Mouse (Mus musculus) liver, embryonic 14.5 days (tissue): ENCODE data around the gene Tmem59l. TPM values are rescaled to one million over a fixed set of nuclear protein-coding genes. Genes with fewer than 3 reads are reported as not detected.
A peak's percentile ranks its signal among the peaks of the same experiment; 100 is the strongest.

ENCODE experiments used
- ATAC-seq: fragments of 200-750 bp; cut with Nextera tagmentation; 2 replicates; pipeline ENCODE4 v1.8.0; 2017; ENCODE audit warnings: moderate number of reproducible peaks, mild to moderate bottlenecking, moderate library complexity; ENCODE audit not compliant: insufficient read depth
- DNase-seq, 3 experiments: peaks; one replicate each; pipeline ENCODE4 v3.0.0-alpha.2; 2012 to 2013; ENCODE audit warnings: low read depth in 3 of 3, low spot score in 3 of 3
- H3K27ac ChIP-seq: fragments of 300-500 bp; sonication (generic); 2 replicates; pipeline ENCODE4 v1.5.1; 2014; ENCODE audit warnings: moderate library complexity, mild to moderate bottlenecking, control low read depth, inconsistent platforms
- H3K27me3 ChIP-seq: fragments of 300-500 bp; sonication (generic); 2 replicates; pipeline ENCODE4 v1.6.1; 2014; ENCODE audit warnings: mild to moderate bottlenecking, low read length, moderate library complexity; ENCODE audit not compliant: control insufficient read depth, insufficient read depth
- H3K36me3 ChIP-seq: fragments of 300-500 bp; sonication (generic); replicated peaks from 2 replicates; pipeline ENCODE4 v1.6.1; 2014; ENCODE audit warnings: low read depth; ENCODE audit not compliant: control insufficient read depth, insufficient read depth
- H3K4me1 ChIP-seq, 2 experiments: fragments of 200-500 bp in 1 of 2; fragments of 300-500 bp in 1 of 2; sonication (generic) in 1 of 2; replicated peaks; 2 replicates each; pipeline ENCODE4 v1.6.1; 2012 to 2014; ENCODE audit warnings: antibody characterized with exemption in 1 of 2, inconsistent platforms in 1 of 2, low read length in 1 of 2; ENCODE audit not compliant: control insufficient read depth in 2 of 2, insufficient read depth in 2 of 2
- H3K4me2 ChIP-seq: fragments of 300-500 bp; sonication (generic); 2 replicates; pipeline ENCODE4 v1.6.1; 2014; ENCODE audit warnings: low read depth, mild to moderate bottlenecking, control low read depth, moderate library complexity
- H3K4me3 ChIP-seq, 2 experiments: fragments of 200-500 bp in 1 of 2; fragments of 300-500 bp in 1 of 2; sonication (generic) in 1 of 2; 2 replicates each; pipeline ENCODE4 v1.5.1; 2012 to 2014; ENCODE audit warnings: low read depth in 2 of 2, low read length in 2 of 2, mild to moderate bottlenecking in 2 of 2, control low read depth in 1 of 2, inconsistent platforms in 1 of 2, moderate library complexity in 1 of 2; ENCODE audit not compliant: insufficient read depth in 1 of 2
- H3K9ac ChIP-seq: fragments of 300-500 bp; sonication (generic); replicated peaks from 2 replicates; pipeline ENCODE4 v1.6.1; 2014; ENCODE audit warnings: mild to moderate bottlenecking, control low read depth, moderate library complexity
- H3K9me3 ChIP-seq: fragments of 300-500 bp; sonication (generic); 2 replicates; pipeline ENCODE4 v1.6.1; 2016; ENCODE audit warnings: low read length, mixed read lengths; ENCODE audit not compliant: control insufficient read depth
- CTCF ChIP-seq: IDR thresholded peaks from 2 replicates; pipeline ENCODE4 v1.5.1; 2016; ENCODE audit warnings: antibody characterized with exemption, low read depth, control low read depth
- EP300 ChIP-seq: IDR thresholded peaks from 2 replicates; pipeline ENCODE4 v1.6.1; 2016; ENCODE audit warnings: antibody characterized with exemption, low read depth
- WGBS: fragments of 180-500 bp; shearing (Covaris S2); extraction: QIAGEN DNeasy Blood & Tissue Kit; methylation state at CpG from one replicate; pipeline ENCODE4 v1.1.7; 2014; ENCODE audit not compliant: insufficient replicate concordance; 5-methylcytosine and 5-hydroxymethylcytosine counted together
- polyA plus RNA-seq, 2 experiments: library from polyadenylated mRNA; depleted of rRNA in 1 of 2; stranded (reverse) in 1 of 2; unstranded in 1 of 2; fragments of >200 nt; fragmentation: Nextera tagmentation in 1 of 2; extraction: Ambion mirVana in 1 of 2; gene quantifications; 2 replicates each; pipeline versions ENCODE4 v1.2.1 to v1.2.3; 2012 to 2014

Tmem59l gene
- polyA plus RNA-seq, 2 experiments = 0.03 TPM; not detected in 1

DNA sequence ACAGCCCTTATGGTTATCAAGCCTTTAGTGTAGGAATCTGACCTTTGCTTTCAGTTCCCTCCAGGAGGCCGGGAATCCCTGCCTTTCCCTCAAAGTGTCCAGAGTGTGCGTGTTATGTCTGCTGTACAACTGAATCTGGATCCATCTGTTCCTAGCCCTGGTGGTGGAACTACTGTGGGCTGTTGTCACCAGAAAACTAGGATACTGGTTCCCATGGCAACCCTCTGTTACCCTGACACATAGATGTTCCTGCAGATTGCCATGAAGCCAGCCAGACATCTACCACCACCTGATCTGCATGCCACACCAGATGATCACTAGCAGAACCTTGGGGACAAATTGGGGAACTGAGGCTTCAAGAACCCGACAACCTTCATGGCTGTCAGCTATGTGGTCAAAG lies 5.2 kb downstream of the Tmem59l start:
- no peak overlapping the region for H3K4me3 ChIP-seq
- 53% methylated on average over 3 of the region's 3 CpGs for WGBS
- no peaks in the 10 kb centered on the region for H3K9me3 ChIP-seq
- H3K36me3 ChIP-seq = no peaks in the 10 kb centered on the region
- no peak overlapping the region for H3K4me2 ChIP-seq
- ATAC-seq = no peak
- no peak overlapping the region for H3K9ac ChIP-seq
- H3K4me1 ChIP-seq = peaks cover 11 to 13% of the 10 kb centered on the region in 2 experiments
- no peak for DNase-seq
- peaks cover 54% of the 10 kb centered on the region for H3K27me3 ChIP-seq
- TF ChIP-seq CTCF (no peak), EP300 (no peak)
- H3K27ac ChIP-seq = no peak overlapping the region

- TF ChIP-seq CTCF = no peak
- peak; percentile 23; the same call in 1 of the 2 replicates for TF ChIP-seq EP300
Measured at GRCm38 (mm10) chr8:70477269-70477982, 9.7 kb downstream of the Tmem59l start.

DNA sequence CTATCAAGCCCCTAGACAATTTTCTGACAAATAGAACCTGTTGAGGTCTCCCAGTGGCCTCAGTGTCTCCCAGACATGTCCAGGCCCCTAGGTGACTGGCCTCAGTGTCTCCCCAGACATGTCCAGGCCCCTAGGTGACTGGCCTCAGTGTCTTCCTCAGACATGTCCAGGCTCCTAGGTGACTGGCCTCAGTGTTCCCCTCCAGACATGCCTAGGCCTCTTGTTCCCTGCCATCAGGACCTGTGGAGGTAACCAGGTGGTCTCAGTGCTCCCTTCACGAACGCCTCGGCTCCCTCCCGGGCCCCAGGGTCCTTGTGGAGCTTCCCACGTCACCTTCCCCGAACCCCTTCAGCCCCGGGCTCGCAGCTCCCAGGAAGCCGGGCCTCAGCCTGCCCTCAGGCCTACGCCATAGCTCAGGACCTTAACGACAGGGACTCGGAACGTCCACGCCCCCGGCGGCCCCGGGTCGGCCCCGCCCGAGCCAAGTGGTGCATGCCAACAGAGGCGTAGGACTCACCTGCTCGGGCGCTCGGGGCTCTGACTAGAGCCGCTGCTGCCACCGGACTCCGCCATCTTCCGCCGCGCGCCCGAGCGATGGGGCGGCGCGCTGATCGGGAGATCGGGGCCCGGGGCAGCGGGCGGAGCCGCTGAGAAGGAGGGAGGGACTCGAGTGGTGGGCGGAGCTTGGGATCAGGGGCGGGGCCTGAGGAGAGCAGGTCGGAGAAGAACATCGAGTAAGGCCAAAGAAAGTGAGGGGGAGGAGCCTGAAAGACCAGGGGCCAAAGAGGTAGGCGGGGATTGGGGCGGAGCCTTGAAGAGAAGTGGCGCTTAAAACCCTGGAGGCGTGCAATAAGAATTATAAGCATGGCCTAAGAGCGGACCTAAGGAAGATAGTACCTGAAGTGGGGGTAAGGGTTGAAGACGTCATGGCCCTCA lies 10.6 kb downstream of the Tmem59l start, which contains the start of gene Klhl26:
Klhl26 (minus strand) TSS at position 636 of the 936 bp plus-strand sequence.
- TF ChIP-seq EP300 (no peak), CTCF (no peak)
- H3K27ac ChIP-seq = peak within 1 kb of the TSS; percentile 76
- H3K4me1 ChIP-seq = peaks cover 17 to 26% of the 10 kb centered on the region in 2 experiments
- H3K4me3 ChIP-seq = peak within 1 kb of the TSS; percentile 92 to 97
- H3K4me2 ChIP-seq = peak within 1 kb of the TSS; percentile 88
- ATAC-seq = peak; percentile 86
- WGBS = under 1% methylated on average over 53 of the region's 53 CpGs
- peak within 1 kb of the TSS; percentile 97 for H3K9ac ChIP-seq
- H3K27me3 ChIP-seq = peaks cover 13% of the 10 kb centered on the region
- H3K36me3 ChIP-seq = no peaks in the 10 kb centered on the region
- peak; percentile 95 to 96 (median 95) for DNase-seq
- H3K9me3 ChIP-seq = no peaks in the 10 kb centered on the region

More at GRCm38 (mm10) chr8:70477269-70477982, 9.7 kb downstream of the Tmem59l start:
- WGBS = 1% methylated on average over 21 of the region's 21 CpGs
- Histone ChIP-seq H3K4me1 (peaks cover 17 to 26% of the 10 kb centered on the region in 2 experiments), H3K9ac (0 out of 2 replicates have a peak overlapping the region, but pooled peaks have one; percentile 29), H3K4me2 (peak overlapping the region; percentile 88), H3K27ac (peak overlapping the region; percentile 72), H3K36me3 (no peaks in the 10 kb centered on the region), H3K27me3 (peaks cover 20% of the 10 kb centered on the region), H3K4me3 (peak overlapping the region; percentile 57 to 92), H3K9me3 (no peaks in the 10 kb centered on the region)
- ATAC-seq = peak; percentile 53
- peak; percentile 68 to 73 (median 70) for DNase-seq

DNA sequence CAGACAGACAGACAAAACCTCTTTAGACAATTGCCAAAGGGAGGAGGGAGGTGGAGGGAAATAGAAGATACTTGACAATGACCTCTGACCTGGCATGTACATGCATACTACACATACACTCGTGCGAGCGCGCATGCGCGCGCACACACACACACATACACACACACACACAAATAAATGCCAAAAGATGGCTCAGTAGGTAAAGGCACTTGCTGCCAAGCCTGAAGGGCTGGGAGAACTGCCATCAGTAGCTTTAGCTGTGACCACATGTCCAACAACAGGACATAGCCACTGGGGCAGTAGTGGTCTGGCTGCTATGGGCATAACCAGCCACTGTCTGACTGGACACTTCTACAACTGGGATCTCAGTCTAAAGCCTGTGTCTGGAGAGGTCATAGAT lies 15.3 kb downstream of the Tmem59l start:
- TF ChIP-seq EP300 (no peak), CTCF (no peak)
- Histone ChIP-seq H3K27me3 (no peaks in the 10 kb centered on the region), H3K4me2 (no peak overlapping the region), H3K4me1 (peaks cover 6 to 28% of the 10 kb centered on the region in 2 experiments), H3K9ac (no peak overlapping the region), H3K4me3 (no peak overlapping the region), H3K9me3 (no peaks in the 10 kb centered on the region), H3K27ac (no peak overlapping the region), H3K36me3 (no peaks in the 10 kb centered on the region)
- ATAC-seq = no peak
- 97% methylated on average over 7 of the region's 7 CpGs for WGBS
- DNase-seq = no peak

- no peak for TF ChIP-seq CTCF
- TF ChIP-seq EP300 = no peak
- 69% methylated on average over 2 of the region's 2 CpGs for WGBS
- Histone ChIP-seq H3K4me3 (no peak overlapping the region), H3K9me3 (no peaks in the 10 kb centered on the region), H3K27me3 (no peaks in the 10 kb centered on the region), H3K27ac (no peak overlapping the region), H3K4me1 (peaks cover 0 to 15% of the 10 kb centered on the region in 2 experiments; a peak in 3 of 4 replicates), H3K36me3 (no peaks in the 10 kb centered on the region), H3K4me2 (no peak overlapping the region), H3K9ac (no peak overlapping the region)
- ATAC-seq (peak; percentile 23; the same call in 1 of the 2 replicates), DNase-seq (no peak)
Measured at GRCm38 (mm10) chr8:70469938-70470337, 17.2 kb downstream of the Tmem59l start.
